In the genomic region with DNA sequence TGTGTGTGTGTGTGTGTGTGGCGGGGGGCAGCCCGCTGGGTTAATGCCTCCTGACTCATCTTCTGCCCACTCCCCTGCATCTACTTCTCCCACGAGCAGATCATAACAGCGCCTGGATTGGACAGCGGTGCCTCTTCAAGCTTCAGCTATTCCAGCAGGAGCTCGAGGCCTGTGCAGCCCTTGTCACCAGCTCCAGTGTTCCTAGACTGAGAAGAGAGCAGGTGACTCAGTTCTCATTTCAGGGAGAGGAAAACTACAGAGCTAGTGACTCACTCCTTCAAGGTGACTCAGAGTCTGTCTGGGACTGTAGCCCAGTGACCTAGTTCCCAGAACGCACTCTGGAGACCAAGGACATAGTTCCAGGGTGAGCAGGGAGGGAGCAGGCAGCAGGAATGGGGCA, we compare ENCODE assay signal across 10 mouse cellular contexts.
DNase-seq lines count a peak whose midpoint lies in the region; ATAC-seq and TF ChIP-seq lines count a peak whose summit lies in the region.
"Had no signal": no experiment of that assay in that cellular context is flagged by ENCODE, and none has a peak within 500 bp of the region (broad histone marks: within the 10 kb centered on the region; RNA-seq: fewer than 3 reads in every experiment).

No protein-coding gene starts in this region.

- no peaks in the 10 kb centered on the region for H3K9me3 ChIP-seq in stomach, embryonic 16.5 days (replicated peaks; ENCODE audit: control insufficient read depth, low read length)
- no peaks in the 10 kb centered on the region for H3K9me3 ChIP-seq in limb, embryonic 10.5 days (replicated peaks)
- H3K9me3 ChIP-seq: limb, embryonic 12.5 days had no signal

- no peak overlapping the region for H3K4me2 ChIP-seq in stomach, embryonic 16.5 days (ENCODE audit: low read depth, low read length)
- H3K4me2 ChIP-seq: limb, embryonic 12.5 days had no signal

- ATAC-seq in stomach, embryonic 16.5 days (ENCODE audit: insufficient read depth, low FRiP score), result peak; percentile 70; the same call in 1 of the 2 replicates

- intact Hi-C loops in gastrocnemius, postnatal 36 days (cut with DNase I), result no loop called here

- peak; percentile 42 for DNase-seq in gastrocnemius, adult 18-20 months (ENCODE audit: low spot score)
- DNase-seq in gastrocnemius, postnatal 36 days, result no peak
- DNase-seq in ovary, postnatal 36 days (ENCODE audit: low spot score), result peak; percentile 38
- no peak for DNase-seq in ovary, postnatal 10 days (ENCODE audit: low spot score)
- no peak for DNase-seq in embryo, embryonic 10 days (ENCODE audit: low spot score)
- no peak for DNase-seq in limb, embryonic 10.5 days (ENCODE audit: low spot score)

- TF ChIP-seq CTCF in embryonic fibroblast, embryonic 13.5 days (IDR thresholded peaks at IDR 0.05; ENCODE audit: borderline replicate concordance, insufficient read depth, low read length), result no peak

- no peak overlapping the region for H3K9ac ChIP-seq in stomach, embryonic 16.5 days (ENCODE audit: low read length)
- H3K9ac ChIP-seq: limb, embryonic 12.5 days had no signal

- no peak overlapping the region for H3K4me3 ChIP-seq in embryonic fibroblast, embryonic 13.5 days (ENCODE audit: insufficient read depth, low read length)
- H3K4me3 ChIP-seq in stomach, embryonic 16.5 days (replicated peaks; ENCODE audit: low read length), result no peak overlapping the region
- H3K4me3 ChIP-seq in limb, embryonic 10.5 days, result no peak overlapping the region
- H3K4me3 ChIP-seq: limb, embryonic 12.5 days; megakaryocyte, embryonic 14.5 days had no signal

- peaks cover 3% of the 10 kb centered on the region; the same call in 1 of the 2 replicates for H3K27me3 ChIP-seq in stomach, embryonic 16.5 days (ENCODE audit: control insufficient read depth, insufficient read depth, low read length)
- H3K27me3 ChIP-seq in limb, embryonic 10.5 days (ENCODE audit: low read depth, poor library complexity, severe bottlenecking), result no peaks in the 10 kb centered on the region
- H3K27me3 ChIP-seq: megakaryocyte, embryonic 14.5 days had no signal

- H3K36me3 ChIP-seq in stomach, embryonic 16.5 days (ENCODE audit: control insufficient read depth, insufficient read depth, low read length), result no peaks in the 10 kb centered on the region
- H3K36me3 ChIP-seq in limb, embryonic 10.5 days, result no peaks in the 10 kb centered on the region
- H3K36me3 ChIP-seq: limb, embryonic 12.5 days had no signal

- TF ChIP-seq POLR2A in embryonic fibroblast, embryonic 13.5 days (IDR thresholded peaks at IDR 0.05; ENCODE audit: low read depth, low read length), result no peak

- WGBS in stomach, embryonic 16.5 days, result 75% methylated on average over 7 of the region's 7 CpGs
- 92% methylated on average over 7 of the region's 7 CpGs for WGBS in limb, embryonic 10.5 days

- H3K4me1 ChIP-seq in embryonic fibroblast, embryonic 13.5 days (ENCODE audit: control insufficient read depth, insufficient read depth, low read length), result peaks cover 11% of the 10 kb centered on the region
- H3K4me1 ChIP-seq in stomach, embryonic 16.5 days (ENCODE audit: control insufficient read depth, insufficient read depth, low read length), result no peaks in the 10 kb centered on the region
- H3K4me1 ChIP-seq in limb, embryonic 10.5 days, result peaks cover 8% of the 10 kb centered on the region; the same call in 1 of the 2 replicates
- H3K4me1 ChIP-seq: megakaryocyte, embryonic 14.5 days had no signal

- H3K27ac ChIP-seq in embryonic fibroblast, embryonic 13.5 days (ENCODE audit: insufficient read depth, low read length), result peak overlapping the region; percentile 2
- H3K27ac ChIP-seq in stomach, embryonic 16.5 days (ENCODE audit: low read length), result no peak overlapping the region
- no peak overlapping the region for H3K27ac ChIP-seq in limb, embryonic 10.5 days
- H3K27ac ChIP-seq: limb, embryonic 12.5 days had no signal

Comparison
In these comparisons a context has a peak if more than half of its experiments do, and no peak if none do; other contexts are left out.
1. DNase-seq: peak in gastrocnemius, adult 18-20 months (single experiment) and ovary, postnatal 36 days (single experiment); none in gastrocnemius, postnatal 36 days (0 of 2), ovary, postnatal 10 days (single experiment), embryo, embryonic 10 days (single experiment) and limb, embryonic 10.5 days (single experiment).